Mouse (Mus musculus) monocyte, adult 5-6 weeks (primary cell): ENCODE results near the gene Cryab. TPM values are rescaled to one million over a fixed set of nuclear protein-coding genes. Genes with fewer than 3 reads are reported as not detected.

Source experiments
- ATAC-seq: fragments of 153-309, 156-312 bp; replicated peaks from 2 replicates; pipeline ENCODE4 v1.8.0; 2017; ENCODE audit warnings: mild to moderate bottlenecking; ENCODE audit not compliant: low TSS enrichment, insufficient number of reproducible peaks, severe bottlenecking, poor library complexity, low FRiP score
- total RNA-seq: library from RNA; stranded (forward); fragments of 200-1000, 200-491, 200-594 nt; gene quantifications from 3 replicates; pipeline ENCODE4 v1.2.3, GENCODE M21; 2017

Gene Cryab
- total RNA-seq, 1 experiment from 2014 or later: not detected

- no peak for ATAC-seq
Measured at GRCm38 (mm10) chr9:50740867-50741784, 10.0 kb upstream of the Cryab start.

GRCm38 (mm10) chr9:50742261-50742660 is 8.9 kb upstream of the Cryab start:
- no peak for ATAC-seq

- no peak for ATAC-seq
Measured at GRCm38 (mm10) chr9:50742744-50743143, 8.4 kb upstream of the Cryab start.

- ATAC-seq: no peak
Measured at GRCm38 (mm10) chr9:50745806-50746205, 5.3 kb upstream of the Cryab start.

- no peak for ATAC-seq
Measured at GRCm38 (mm10) chr9:50746214-50746677, 4.9 kb upstream of the Cryab start, which contains the start of gene 2310030G06Rik. TSS of gene 2310030G06Rik (minus strand) at chr9:50746536.

GRCm38 (mm10) chr9:50750706-50751105 is 419 bp upstream of the Cryab start:
- no peak for ATAC-seq

- ATAC-seq: no peak
Measured at GRCm38 (mm10) chr9:50752054-50752602, 1.0 kb downstream of the Cryab start, which contains the start of gene Hspb2. TSS of gene Hspb2 (minus strand) at chr9:50752354.

GRCm38 (mm10) chr9:50752784-50753615 is 1.9 kb downstream of the Cryab start:
- ATAC-seq: no peak

GRCm38 (mm10) chr9:50753947-50754346 is 2.8 kb downstream of the Cryab start:
- no peak for ATAC-seq

GRCm38 (mm10) chr9:50756711-50757110 is 5.6 kb downstream of the Cryab start:
- ATAC-seq: no peak

- ATAC-seq: peak; percentile 63
Measured at GRCm38 (mm10) chr9:50761520-50762243, 10.6 kb downstream of the Cryab start.

GRCm38 (mm10) chr9:50763331-50763730 is 12.2 kb downstream of the Cryab start:
- ATAC-seq: no peak

GRCm38 (mm10) chr9:50767531-50768106 is 16.5 kb downstream of the Cryab start:
- no peak for ATAC-seq

- ATAC-seq: peak; percentile 95
Measured at GRCm38 (mm10) chr9:50768107-50769002, 17.2 kb downstream of the Cryab start, which contains the start of gene Fdxacb1. TSS of gene Fdxacb1 (plus strand) at chr9:50768236.

- ATAC-seq: no peak
Measured at GRCm38 (mm10) chr9:50770011-50770410, 18.9 kb downstream of the Cryab start.

- peak; percentile 52 for ATAC-seq
Measured at GRCm38 (mm10) chr9:50774026-50774462, 22.9 kb downstream of the Cryab start.

- ATAC-seq: peak; percentile 71
Measured at GRCm38 (mm10) chr9:50774991-50775612, 24.0 kb downstream of the Cryab start, which contains the start of the genes Alg9 and 1110032A03Rik. TSS of gene Alg9 (plus strand) at chr9:50775019. TSS of gene 1110032A03Rik (minus strand) at chr9:50775520.
